In the genomic region with DNA sequence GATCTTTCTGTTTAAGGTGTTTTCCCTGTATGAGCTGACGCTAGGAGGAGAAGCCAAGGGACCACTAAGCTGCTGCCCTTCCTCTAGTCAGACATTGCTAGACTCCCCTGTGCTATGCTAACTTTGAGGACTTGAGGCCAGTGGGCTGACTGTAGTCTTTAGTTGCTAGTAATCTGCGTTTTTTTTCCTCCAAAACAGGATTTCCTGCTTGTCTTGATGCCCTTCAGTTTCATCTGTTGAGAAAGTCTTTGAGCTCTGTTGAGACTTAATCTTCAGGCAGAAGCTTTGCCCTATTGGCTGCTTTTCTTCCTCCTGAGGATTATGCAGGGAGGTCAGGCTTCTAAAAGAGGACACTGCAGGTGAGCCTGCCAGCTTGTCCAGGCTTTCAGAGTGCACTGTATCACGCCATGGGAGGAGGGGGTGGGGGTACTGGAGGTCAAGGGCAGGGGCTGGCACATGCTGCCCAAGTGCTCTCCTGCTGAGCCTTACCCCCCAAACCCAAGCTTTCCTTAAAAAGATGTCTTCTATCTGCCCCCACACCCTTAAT, we compare ENCODE assay signal across 21 mouse cellular contexts. TPM values are rescaled to one million over a fixed set of nuclear protein-coding genes. Genes with fewer than 3 reads are reported as not detected.
DNase-seq lines count a peak whose midpoint lies in the region; ATAC-seq and TF ChIP-seq lines count a peak whose summit lies in the region.
"Had no signal": no experiment of that assay in that cellular context is flagged by ENCODE, and none has a peak within 500 bp of the region (broad histone marks: within the 10 kb centered on the region; RNA-seq: fewer than 3 reads in every experiment).

No protein-coding gene starts in this region.

- no peak overlapping the region for H3K4me2 ChIP-seq in lung, postnatal 0 days (replicated peaks; ENCODE audit: low read depth, low read length)
- H3K4me2 ChIP-seq: hindbrain, embryonic 15.5 days; midbrain, embryonic 12.5 days; neural tube, embryonic 15.5 days; stomach, embryonic 15.5 days had no signal

- H3K36me3 ChIP-seq in heart, adult 2 months (ENCODE audit: control insufficient read depth, insufficient read depth, low read length) = peaks cover 42% of the 10 kb centered on the region
- H3K36me3 ChIP-seq in lung, postnatal 0 days (ENCODE audit: insufficient read depth, low read length) = peaks cover 3% of the 10 kb centered on the region; the same call in 1 of the 2 replicates
- H3K36me3 ChIP-seq: midbrain, embryonic 12.5 days; neural tube, embryonic 15.5 days; stomach, embryonic 15.5 days had no signal

- no peaks in the 10 kb centered on the region for H3K9me3 ChIP-seq in lung, postnatal 0 days (ENCODE audit: low read length)
- H3K9me3 ChIP-seq: hindbrain, embryonic 15.5 days; midbrain, embryonic 12.5 days; neural tube, embryonic 15.5 days; stomach, embryonic 15.5 days had no signal

- H3K4me3 ChIP-seq in heart, adult 2 months = no peak overlapping the region
- H3K4me3 ChIP-seq in lung, postnatal 0 days (ENCODE audit: low read depth, low read length) = no peak overlapping the region
- H3K4me3 ChIP-seq: hindbrain, embryonic 15.5 days; midbrain, embryonic 12.5 days; neural tube, embryonic 15.5 days; stomach, embryonic 15.5 days had no signal

- H3K9ac ChIP-seq in heart, adult 2 months (ENCODE audit: low read depth, low read length) = peak overlapping the region; percentile 47
- H3K9ac ChIP-seq in lung, postnatal 0 days (replicated peaks; ENCODE audit: low read depth) = no peak overlapping the region
- H3K9ac ChIP-seq: forebrain, postnatal 0 days; hindbrain, embryonic 15.5 days; liver, embryonic 14.5 days; midbrain, embryonic 12.5 days; neural tube, embryonic 15.5 days; stomach, embryonic 15.5 days had no signal

- peaks cover 9% of the 10 kb centered on the region for H3K79me2 ChIP-seq in heart, adult 2 months (replicated peaks; ENCODE audit: control insufficient read depth, insufficient read depth, low read length)

- TF ChIP-seq CTCF in heart, adult 2 months (IDR thresholded peaks at IDR 0.05) = no peak
- TF ChIP-seq CTCF in lung, postnatal 0 days (IDR thresholded peaks at IDR 0.05) = no peak

- no peaks in the 10 kb centered on the region for H3K27me3 ChIP-seq in heart, adult 2 months (ENCODE audit: control insufficient read depth, insufficient read depth, low read length)
- H3K27me3 ChIP-seq in lung, postnatal 0 days (replicated peaks; ENCODE audit: insufficient read depth, low read length) = no peaks in the 10 kb centered on the region
- H3K27me3 ChIP-seq: hindbrain, embryonic 15.5 days; neural tube, embryonic 15.5 days; Patski; stomach, embryonic 15.5 days had no signal

- intact Hi-C loops in heart, adult 2 months (cut with DNase I) = no loop called here

- peaks cover 37% of the 10 kb centered on the region for H3K4me1 ChIP-seq in heart, adult 2 months (ENCODE audit: control insufficient read depth, insufficient read depth, low read length)
- peaks cover 28% of the 10 kb centered on the region for H3K4me1 ChIP-seq in lung, postnatal 0 days (ENCODE audit: insufficient read depth, low read depth, low read length)

- no peak for DNase-seq in heart, adult 2 months
- DNase-seq in heart, postnatal 4 days = no peak
- DNase-seq in lung, postnatal 0 days (ENCODE audit: low spot score) = no peak
- no peak for DNase-seq in lung, postnatal 36 days
- DNase-seq in CD4-positive, CD25-positive, alpha-beta regulatory T cell, adult 2 months (ENCODE audit: low read depth, low spot score) = peak; percentile 50
- DNase-seq in naive thymus-derived CD4-positive, alpha-beta T cell, adult 2 months (ENCODE audit: low read depth) = peak; percentile 56
- DNase-seq in yolk sac, embryonic 10.5 days (ENCODE audit: low spot score) = no peak
- DNase-seq: cerebellum, adult 9-11 months; forebrain, postnatal 0 days; gastrocnemius, postnatal 10 days; kidney, adult 18-20 months; kidney, postnatal 4 days; left cerebral cortex, postnatal 4 days; spleen, adult 18-20 months; thymus, postnatal 14 days had no signal

- no peak for TF ChIP-seq POLR2A in heart, adult 2 months (IDR thresholded peaks at IDR 0.05; ENCODE audit: insufficient read depth, low read depth, low read length)

- WGBS in heart, adult 2 months = 38% methylated on average over 3 of the region's 3 CpGs
- 48% methylated on average over 3 of the region's 3 CpGs for WGBS in lung, postnatal 0 days

- H3K27ac ChIP-seq in heart, adult 2 months = peak overlapping the region; percentile 98
- 0 out of 2 replicates have a peak overlapping the region, but pooled peaks have one; percentile 38 for H3K27ac ChIP-seq in lung, postnatal 0 days (ENCODE audit: low read length)
- H3K27ac ChIP-seq: hindbrain, embryonic 15.5 days; liver, embryonic 14.5 days; midbrain, embryonic 12.5 days; neural tube, embryonic 15.5 days; stomach, embryonic 15.5 days had no signal

- ATAC-seq in lung, postnatal 0 days = no peak
- ATAC-seq: forebrain, postnatal 0 days; Patski had no signal

- TF ChIP-seq EP300 in heart, adult 2 months (IDR thresholded peaks at IDR 0.05; ENCODE audit: insufficient read depth, low read depth, low read length) = no peak
- no peak for TF ChIP-seq EP300 in lung, postnatal 0 days (IDR thresholded peaks at IDR 0.05)

RNA-seq across cellular contexts. Expression of gene Cds2, which starts 16.5 kb away (rescaled TPM):
- 10 to 100 TPM; 75.4 to 90.4 TPM for total RNA-seq in heart, adult 2 months (2021)
- polyA plus RNA-seq in heart, adult 2 months (2012; rRNA removed) = 48.0 and 85.1 TPM in 2 replicates
- total RNA-seq in heart, postnatal 4 days (2021) = 10 to 100 TPM; 63.9 to 73.8 TPM
- polyA plus RNA-seq in lung, postnatal 0 days (2015; fragmentation: Nextera tagmentation; extraction: Ambion mirVana) = 32.3 and 37.0 TPM in 2 replicates

RNA-seq across cellular contexts. Expression of gene Pcna, which starts 26.3 kb away (rescaled TPM):
- total RNA-seq in heart, adult 2 months (2021) = 10 to 100 TPM; 36.5 to 39.9 TPM
- polyA plus RNA-seq in heart, adult 2 months (2012; rRNA removed) = 25.9 and 35.8 TPM in 2 replicates
- total RNA-seq in heart, postnatal 4 days (2021) = 100 to 1,000 TPM; 182 to 184 TPM
- 74.7 and 76.4 TPM in 2 replicates for polyA plus RNA-seq in lung, postnatal 0 days (2015; fragmentation: Nextera tagmentation; extraction: Ambion mirVana)

RNA-seq across cellular contexts. Expression of gene Tmem230, which starts 31.8 kb away (rescaled TPM):
- total RNA-seq in heart, adult 2 months (2021) = 10 to 100 TPM; 23.1 to 23.3 TPM
- polyA plus RNA-seq in heart, adult 2 months (2012; rRNA removed) = 28.0 and 43.2 TPM in 2 replicates
- 10 to 100 TPM; 22.6 to 24.4 TPM for total RNA-seq in heart, postnatal 4 days (2021)
- polyA plus RNA-seq in lung, postnatal 0 days (2015; fragmentation: Nextera tagmentation; extraction: Ambion mirVana) = 39.6 and 41.7 TPM in 2 replicates

Comparison
In these comparisons a context has a peak if more than half of its experiments do, and no peak if none do; other contexts are left out.
1. RNA of gene Pcna, which starts 26.3 kb away (total RNA-seq): 182 to 184 TPM in heart, postnatal 4 days; 36.5 to 39.9 TPM in heart, adult 2 months; every median in the first group is over 4 times any median in the second.
2. DNase-seq: peak in CD4-positive, CD25-positive, alpha-beta regulatory T cell, adult 2 months (single experiment) and naive thymus-derived CD4-positive, alpha-beta T cell, adult 2 months (single experiment); none in heart, adult 2 months (0 of 2), heart, postnatal 4 days (single experiment), lung, postnatal 0 days (single experiment), lung, postnatal 36 days (single experiment) and yolk sac, embryonic 10.5 days (single experiment).